Mouse (Mus musculus) stomach, embryonic 16.5 days (tissue): ENCODE results near the gene Kcnmb2. TPM values are rescaled to one million over a fixed set of nuclear protein-coding genes. Genes with fewer than 3 reads are reported as not detected.

ENCODE experiments used
- ATAC-seq: fragments of 200-750 bp; cut with Nextera tagmentation; 2 replicates; pipeline ENCODE4 v1.8.0; 2017; ENCODE audit warnings: moderate number of reproducible peaks, moderate TSS enrichment; ENCODE audit not compliant: insufficient read depth, low FRiP score
- H3K27ac ChIP-seq: fragments of 300-500 bp; sonication (generic); 2 replicates; pipeline ENCODE4 v1.5.1; 2014; ENCODE audit warnings: low read length
- H3K27me3 ChIP-seq: fragments of 300-500 bp; sonication (generic); 2 replicates; pipeline ENCODE4 v1.6.1; 2014; ENCODE audit warnings: low read length, control low read depth, mixed read lengths; ENCODE audit not compliant: control insufficient read depth, insufficient read depth
- H3K36me3 ChIP-seq: fragments of 300-500 bp; sonication (generic); 2 replicates; pipeline ENCODE4 v1.6.1; 2014; ENCODE audit warnings: low read length; ENCODE audit not compliant: control insufficient read depth, insufficient read depth
- H3K4me1 ChIP-seq: fragments of 300-500 bp; sonication (generic); 2 replicates; pipeline ENCODE4 v1.6.1; 2014; ENCODE audit warnings: low read length, control low read depth, mixed read lengths; ENCODE audit not compliant: control insufficient read depth, insufficient read depth
- H3K4me2 ChIP-seq: fragments of 300-500 bp; sonication (generic); 2 replicates; pipeline ENCODE4 v1.6.1; 2014; ENCODE audit warnings: low read depth, low read length, mixed read lengths
- H3K4me3 ChIP-seq: fragments of 300-500 bp; sonication (generic); replicated peaks from 2 replicates; pipeline ENCODE4 v1.5.1; 2014; ENCODE audit warnings: mild to moderate bottlenecking, low read length
- H3K9ac ChIP-seq: fragments of 300-500 bp; sonication (generic); 2 replicates; pipeline ENCODE4 v1.6.1; 2014; ENCODE audit warnings: low read length
- H3K9me3 ChIP-seq: fragments of 300-500 bp; sonication (generic); replicated peaks from 2 replicates; pipeline ENCODE4 v1.6.1; 2016; ENCODE audit warnings: low read length, control low read depth; ENCODE audit not compliant: control insufficient read depth
- WGBS: fragments of 180-500 bp; shearing (Covaris S2); extraction: QIAGEN DNeasy Blood & Tissue Kit; methylation state at CpG from one replicate; pipeline ENCODE4 v1.1.7; 2014; 5-methylcytosine and 5-hydroxymethylcytosine counted together
- polyA plus RNA-seq: library from polyadenylated mRNA; unstranded; fragments of >200 nt; fragmentation: Nextera tagmentation; extraction: Ambion mirVana; gene quantifications from 2 replicates; pipeline ENCODE4 v1.2.1, GENCODE M21; 2015

Gene Kcnmb2
- polyA plus RNA-seq, 1 experiment from 2014 or later, result 1.8 TPM

GRCm38 (mm10) chr3:32101391-32101790, 199.1 kb downstream of the Kcnmb2 start:
- Histone ChIP-seq H3K27ac (no peak overlapping the region), H3K9me3 (no peaks in the 10 kb centered on the region), H3K36me3 (no peaks in the 10 kb centered on the region), H3K4me3 (no peak overlapping the region), H3K4me1 (no peaks in the 10 kb centered on the region), H3K9ac (no peak overlapping the region), H3K27me3 (no peaks in the 10 kb centered on the region), H3K4me2 (no peak overlapping the region)
- whole genome bisulfite sequencing, result 80% methylated on average over 10 of the region's 10 CpGs
- ATAC-seq, result no peak

GRCm38 (mm10) chr3:32119851-32120250, 217.5 kb downstream of the Kcnmb2 start:
- 78% methylated on average over 5 of the region's 5 CpGs for WGBS
- H3K4me1 ChIP-seq, result no peaks in the 10 kb centered on the region
- no peaks in the 10 kb centered on the region for H3K9me3 ChIP-seq
- H3K4me2 ChIP-seq, result no peak overlapping the region
- ATAC-seq, result no peak
- H3K4me3 ChIP-seq, result no peak overlapping the region
- H3K27me3 ChIP-seq, result no peaks in the 10 kb centered on the region
- H3K36me3 ChIP-seq, result no peaks in the 10 kb centered on the region
- no peak overlapping the region for H3K27ac ChIP-seq
- no peak overlapping the region for H3K9ac ChIP-seq

- no peaks in the 10 kb centered on the region for H3K4me1 ChIP-seq
- ATAC-seq, result no peak
- H3K27me3 ChIP-seq, result no peaks in the 10 kb centered on the region
- no peak overlapping the region for H3K27ac ChIP-seq
- WGBS, result 40% methylated on average over 3 of the region's 3 CpGs
- no peak overlapping the region for H3K4me2 ChIP-seq
- no peak overlapping the region for H3K9ac ChIP-seq
- no peaks in the 10 kb centered on the region for H3K36me3 ChIP-seq
- H3K9me3 ChIP-seq, result no peaks in the 10 kb centered on the region
- no peak overlapping the region for H3K4me3 ChIP-seq
Measured at GRCm38 (mm10) chr3:32121731-32122130, 219.4 kb downstream of the Kcnmb2 start.

- WGBS, result 66% methylated on average over 4 of the region's 4 CpGs
- Histone ChIP-seq H3K36me3 (no peaks in the 10 kb centered on the region), H3K9me3 (no peaks in the 10 kb centered on the region), H3K4me1 (no peaks in the 10 kb centered on the region), H3K4me3 (no peak overlapping the region), H3K4me2 (no peak overlapping the region), H3K27me3 (no peaks in the 10 kb centered on the region), H3K9ac (no peak overlapping the region), H3K27ac (no peak overlapping the region)
- no peak for ATAC-seq
Measured at GRCm38 (mm10) chr3:32125431-32125830, 223.1 kb downstream of the Kcnmb2 start.

- no peaks in the 10 kb centered on the region for H3K27me3 ChIP-seq
- no peaks in the 10 kb centered on the region for H3K4me1 ChIP-seq
- H3K9me3 ChIP-seq, result no peaks in the 10 kb centered on the region
- no peak overlapping the region for H3K9ac ChIP-seq
- no peaks in the 10 kb centered on the region for H3K36me3 ChIP-seq
- H3K27ac ChIP-seq, result no peak overlapping the region
- H3K4me3 ChIP-seq, result no peak overlapping the region
- no peak for ATAC-seq
- WGBS, result 14% methylated on average over 5 of the region's 5 CpGs
- H3K4me2 ChIP-seq, result no peak overlapping the region
Measured at GRCm38 (mm10) chr3:32128391-32128790, 226.1 kb downstream of the Kcnmb2 start.

DNA sequence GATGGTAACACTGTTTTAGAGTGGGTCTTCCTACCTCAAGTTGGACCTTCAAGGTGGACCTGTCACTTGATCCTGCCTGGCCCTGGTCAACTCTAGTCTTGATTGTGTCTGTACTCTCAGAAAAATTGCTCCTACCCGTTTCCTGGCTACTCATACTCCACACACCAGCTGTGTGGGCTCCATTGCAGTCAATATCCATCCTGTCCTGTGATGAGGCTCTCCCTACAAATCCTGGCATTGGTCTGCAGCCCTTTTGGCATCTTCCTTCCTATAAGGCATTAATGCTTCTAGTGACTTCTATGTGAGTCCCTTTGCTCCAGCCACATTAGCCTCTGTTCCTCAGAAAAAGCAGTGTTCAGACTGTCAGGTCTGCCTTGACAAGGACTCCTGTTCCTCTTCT, 228.4 kb downstream of the Kcnmb2 start:
- H3K27ac ChIP-seq, result no peak overlapping the region
- 52% methylated on average over 1 of the region's 1 CpGs for WGBS
- no peak overlapping the region for H3K4me3 ChIP-seq
- no peaks in the 10 kb centered on the region for H3K9me3 ChIP-seq
- H3K4me2 ChIP-seq, result no peak overlapping the region
- no peaks in the 10 kb centered on the region for H3K4me1 ChIP-seq
- no peaks in the 10 kb centered on the region for H3K36me3 ChIP-seq
- H3K27me3 ChIP-seq, result no peaks in the 10 kb centered on the region
- no peak for ATAC-seq
- no peak overlapping the region for H3K9ac ChIP-seq

- 77% methylated on average over 3 of the region's 3 CpGs for WGBS
- no peak for ATAC-seq
Measured at GRCm38 (mm10) chr3:32132395-32133004, 230.2 kb downstream of the Kcnmb2 start.

DNA sequence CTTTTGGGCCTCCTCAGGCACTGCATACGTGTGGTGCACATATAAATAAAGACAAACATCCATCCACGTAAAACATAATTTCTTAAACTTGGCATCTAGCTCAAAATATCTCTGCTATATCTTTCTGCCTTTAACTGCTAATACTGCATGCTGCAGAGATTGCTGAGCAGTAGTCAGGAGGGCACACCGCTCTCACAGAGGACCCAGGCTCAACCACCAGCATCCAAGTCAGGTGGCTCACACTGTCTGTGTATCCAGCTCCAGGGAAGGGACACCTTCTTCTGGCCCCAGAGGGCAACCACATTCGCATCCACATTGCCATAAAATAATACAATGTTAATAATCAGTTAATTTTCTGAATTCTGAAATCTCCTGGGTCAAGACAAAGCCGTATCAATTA, 241.9 kb downstream of the Kcnmb2 start:
- no peaks in the 10 kb centered on the region for H3K27me3 ChIP-seq
- H3K9ac ChIP-seq, result no peak overlapping the region
- H3K9me3 ChIP-seq, result no peaks in the 10 kb centered on the region
- ATAC-seq, result no peak
- H3K4me3 ChIP-seq, result no peak overlapping the region
- no peaks in the 10 kb centered on the region for H3K36me3 ChIP-seq
- no peak overlapping the region for H3K27ac ChIP-seq
- H3K4me1 ChIP-seq, result no peaks in the 10 kb centered on the region
- 88% methylated on average over 5 of the region's 5 CpGs for WGBS
- no peak overlapping the region for H3K4me2 ChIP-seq

More at GRCm38 (mm10) chr3:32132395-32133004, 230.2 kb downstream of the Kcnmb2 start:
- Histone ChIP-seq H3K4me3 (no peak overlapping the region), H3K27ac (no peak overlapping the region), H3K27me3 (no peaks in the 10 kb centered on the region), H3K36me3 (no peaks in the 10 kb centered on the region), H3K9me3 (no peaks in the 10 kb centered on the region), H3K4me1 (no peaks in the 10 kb centered on the region), H3K4me2 (no peak overlapping the region), H3K9ac (no peak overlapping the region)

- no peaks in the 10 kb centered on the region for H3K9me3 ChIP-seq
- ATAC-seq, result no peak
- H3K4me3 ChIP-seq, result no peak overlapping the region
- H3K36me3 ChIP-seq, result no peaks in the 10 kb centered on the region
- no peaks in the 10 kb centered on the region for H3K27me3 ChIP-seq
- H3K4me2 ChIP-seq, result no peak overlapping the region
- H3K27ac ChIP-seq, result no peak overlapping the region
- no peak overlapping the region for H3K9ac ChIP-seq
- WGBS, result 69% methylated on average over 3 of the region's 3 CpGs
- H3K4me1 ChIP-seq, result no peaks in the 10 kb centered on the region
Measured at GRCm38 (mm10) chr3:32144655-32145054, 242.3 kb downstream of the Kcnmb2 start.
